Mouse (Mus musculus) megakaryocyte progenitor cell, adult 5-6 weeks (primary cell): ENCODE data around the gene Prkag2. TPM values are rescaled to one million over a fixed set of nuclear protein-coding genes. Genes with fewer than 3 reads are reported as not detected.
"Not testable (repeated sequence)": the region's sequence is repeated elsewhere in the genome, so short reads cannot be mapped to it uniquely, and the experiment has no call there.

Source experiments
- ATAC-seq: replicated peaks from 2 replicates; pipeline ENCODE4 v1.8.0; 2016; ENCODE audit warnings: mild to moderate bottlenecking, moderate TSS enrichment, inconsistent platforms; ENCODE audit not compliant: poor library complexity
- total RNA-seq, 2 experiments: library from RNA; stranded (forward) in 1 of 2; stranded (reverse) in 1 of 2; fragments of 157-497, 149-512 nt in 1 of 2; fragments of 200-1000 nt in 1 of 2; gene quantifications; 2 replicates each; pipeline versions ENCODE4 v1.2.3 to v1.2.4; 2015 to 2017

Prkag2 gene
- total RNA-seq, 2 experiments from 2014 or later = 21.2 to 25.4 TPM

DNA sequence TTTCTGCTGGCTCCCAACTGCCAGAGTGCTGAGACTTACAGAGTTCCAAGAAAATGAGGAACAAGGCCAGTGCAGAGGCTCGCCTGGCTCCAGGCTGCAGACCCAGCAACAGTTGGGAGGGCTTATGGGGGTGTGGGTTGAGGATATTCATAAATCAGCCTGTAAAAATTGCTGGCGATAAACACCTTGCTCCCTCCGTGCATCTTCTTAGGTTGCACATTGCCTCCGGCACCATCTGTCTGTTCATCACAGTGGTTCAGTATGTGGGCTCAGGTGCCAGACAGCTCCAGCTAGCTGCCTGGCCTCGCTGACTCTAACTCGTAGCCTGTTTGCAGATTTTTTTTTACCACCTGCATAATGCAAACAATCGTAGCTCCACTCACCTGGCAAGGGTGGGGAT is 13.4 kb downstream of the Prkag2 start:
- ATAC-seq = peak; percentile 45

DNA sequence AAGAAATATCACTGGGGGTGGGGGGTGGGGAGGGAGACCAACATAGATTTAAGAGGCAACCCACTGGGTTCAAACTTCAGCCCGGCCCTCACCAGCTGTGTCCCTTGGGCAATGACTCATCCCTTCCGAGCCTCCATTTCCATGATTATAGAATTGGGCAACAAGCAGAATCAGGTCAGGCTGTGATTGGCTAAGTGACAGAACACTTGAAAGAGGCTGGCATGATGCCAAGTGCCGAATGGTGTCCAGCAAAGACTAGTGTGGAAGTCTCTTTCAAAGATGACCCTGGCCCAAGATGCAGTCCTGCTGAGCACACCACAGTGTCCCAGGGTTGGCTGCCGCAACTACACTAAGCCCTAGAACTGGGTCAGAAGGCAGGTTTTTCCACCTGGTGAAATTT is 14.2 kb downstream of the Prkag2 start:
- ATAC-seq = peak; percentile 47

DNA sequence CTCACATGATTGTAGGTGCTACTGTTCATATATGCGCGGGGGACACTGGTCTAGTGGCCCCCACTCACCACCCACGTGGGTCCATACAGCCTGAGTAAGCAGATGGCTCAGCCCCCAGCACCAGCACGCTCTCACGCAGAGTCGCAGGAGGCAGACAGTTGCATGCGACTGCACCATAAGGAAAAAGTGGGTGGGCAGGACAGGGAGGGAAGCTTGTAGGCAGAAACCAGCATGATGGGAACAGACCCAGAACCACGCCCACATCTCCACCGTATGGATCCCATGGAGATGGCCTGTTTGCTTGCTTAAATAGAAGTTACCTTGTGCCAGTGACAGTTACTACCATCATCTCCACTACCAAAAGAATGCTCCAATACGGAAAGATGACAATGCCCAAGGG is 15.3 kb downstream of the Prkag2 start:
- no peak for ATAC-seq

DNA sequence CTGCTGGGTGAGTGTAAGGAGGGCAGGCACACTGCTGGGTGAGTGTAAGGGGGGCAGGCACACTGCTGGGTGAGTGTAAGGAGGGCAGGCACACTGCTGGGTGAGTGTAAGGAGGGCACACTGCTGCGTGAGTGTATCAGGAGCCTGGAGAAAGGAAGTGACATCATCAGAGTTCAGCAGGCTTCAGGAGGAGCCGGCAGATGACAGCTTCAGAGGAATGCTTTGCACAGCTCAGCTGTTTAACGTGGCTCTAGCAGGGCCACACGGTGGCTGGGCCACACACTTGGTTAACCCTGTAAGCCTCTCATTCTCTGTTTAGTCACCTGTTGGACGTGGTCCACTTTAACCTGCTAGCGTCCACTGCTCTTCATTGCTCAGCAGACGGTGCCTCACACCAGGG is 16.6 kb downstream of the Prkag2 start:
- ATAC-seq = no peak

DNA sequence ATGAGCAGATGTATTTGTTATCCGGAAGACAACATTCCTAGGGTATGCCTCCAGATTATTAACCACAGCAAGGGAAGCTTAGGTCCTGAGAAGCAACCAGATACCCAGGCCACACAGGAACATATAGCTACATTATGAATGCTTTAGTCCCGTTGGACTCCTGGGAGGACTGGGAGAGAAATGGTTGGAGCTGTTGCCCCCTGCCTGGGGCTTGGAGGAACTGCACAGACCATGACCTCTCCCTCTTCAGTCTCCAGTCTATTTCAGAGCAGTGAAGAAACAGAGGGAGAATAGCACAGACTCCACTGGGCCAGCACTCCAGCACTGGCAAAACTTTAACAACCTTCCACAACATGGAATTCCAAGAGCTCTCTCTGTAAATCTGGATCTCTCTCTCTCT is 17.9 kb downstream of the Prkag2 start:
- ATAC-seq = peak; percentile 63

DNA sequence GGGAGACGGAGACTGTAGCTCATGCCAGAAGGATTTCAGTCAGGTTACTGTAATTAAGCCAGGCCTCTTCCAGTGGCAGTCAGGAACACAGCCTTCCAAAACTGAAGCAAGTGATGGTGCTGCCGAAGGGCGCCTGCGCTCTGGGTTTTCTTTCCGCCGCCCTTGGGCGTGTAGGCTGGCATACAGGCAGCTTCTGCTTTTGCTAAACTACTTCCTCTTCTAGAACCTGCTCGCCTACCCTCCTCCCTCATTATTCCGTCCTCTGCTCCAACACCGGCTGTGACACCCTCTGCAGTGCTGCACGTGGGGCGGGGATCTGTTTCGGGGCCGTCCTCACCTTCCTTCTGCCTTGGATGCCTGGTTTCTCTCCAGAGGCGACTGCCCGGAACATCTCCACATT is 18.9 kb downstream of the Prkag2 start:
- peak; percentile 93 for ATAC-seq

DNA sequence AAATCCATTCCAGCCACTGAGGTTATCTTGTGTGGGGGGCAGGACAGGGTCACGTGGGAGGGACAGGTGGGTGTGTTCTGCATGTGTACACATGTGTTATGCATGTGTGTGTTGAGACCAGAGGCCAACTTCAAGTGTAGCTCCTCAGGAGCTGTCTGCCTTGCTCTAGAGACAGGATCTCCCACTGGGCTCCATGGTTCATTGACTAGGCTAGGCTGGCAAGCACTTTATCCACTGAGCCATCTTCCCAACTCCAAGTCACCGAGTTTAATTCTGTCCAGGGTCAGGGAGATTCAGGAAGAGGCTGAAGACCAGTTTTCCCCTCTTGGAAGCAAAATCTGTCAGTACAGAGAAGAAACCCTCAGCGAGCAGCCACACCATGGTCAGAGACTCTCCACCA is 19.4 kb downstream of the Prkag2 start:
- no peak for ATAC-seq

DNA sequence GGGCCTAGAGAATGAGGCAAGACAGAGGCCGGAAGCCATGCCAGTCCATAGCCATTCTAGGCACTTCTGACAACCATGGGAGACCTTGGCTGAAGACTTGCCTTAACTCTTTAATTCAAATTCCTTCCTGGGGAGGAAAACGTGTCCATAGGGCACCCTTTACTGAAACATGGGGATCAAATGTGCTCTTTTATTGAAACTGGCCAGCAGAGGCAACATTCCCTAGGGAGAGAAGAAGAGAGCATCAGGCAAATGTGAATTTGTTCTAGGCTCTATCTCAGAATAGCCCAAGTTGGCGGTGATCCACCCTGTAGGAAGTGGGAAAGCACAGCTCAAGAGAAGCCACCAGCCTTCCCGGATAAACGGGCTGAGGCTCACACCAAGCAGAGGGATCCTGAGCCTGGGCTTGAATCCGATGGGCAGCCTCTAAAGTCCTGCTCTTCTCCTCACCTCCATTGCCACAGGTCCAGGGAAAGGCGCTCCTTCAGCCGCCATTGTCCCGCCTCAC is 19.9 kb downstream of the Prkag2 start:
- ATAC-seq = no peak

DNA sequence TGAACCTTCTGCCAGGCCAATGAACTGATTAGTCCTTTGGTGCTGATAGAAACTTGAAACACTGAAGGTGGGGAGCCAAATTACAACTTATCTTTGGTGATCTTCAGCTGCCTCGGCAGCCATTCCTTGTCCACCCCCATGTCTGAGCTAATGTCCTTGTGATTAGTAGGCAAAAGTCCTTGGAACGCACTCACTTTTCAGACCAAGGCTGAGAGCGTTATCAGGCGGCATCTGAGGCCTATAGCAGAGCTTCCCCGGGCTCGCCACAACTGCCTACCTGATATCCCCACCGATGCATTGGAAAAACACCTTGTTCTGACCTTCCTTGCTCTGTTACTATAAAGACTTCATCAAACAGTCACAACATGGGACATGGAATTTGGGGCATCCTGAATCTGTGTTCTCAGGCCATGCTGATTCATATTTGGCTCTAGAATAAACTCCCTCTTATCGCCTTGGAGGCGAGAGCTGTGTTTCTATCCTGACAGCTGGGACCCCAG is 20.6 kb downstream of the Prkag2 start:
- no peak for ATAC-seq

DNA sequence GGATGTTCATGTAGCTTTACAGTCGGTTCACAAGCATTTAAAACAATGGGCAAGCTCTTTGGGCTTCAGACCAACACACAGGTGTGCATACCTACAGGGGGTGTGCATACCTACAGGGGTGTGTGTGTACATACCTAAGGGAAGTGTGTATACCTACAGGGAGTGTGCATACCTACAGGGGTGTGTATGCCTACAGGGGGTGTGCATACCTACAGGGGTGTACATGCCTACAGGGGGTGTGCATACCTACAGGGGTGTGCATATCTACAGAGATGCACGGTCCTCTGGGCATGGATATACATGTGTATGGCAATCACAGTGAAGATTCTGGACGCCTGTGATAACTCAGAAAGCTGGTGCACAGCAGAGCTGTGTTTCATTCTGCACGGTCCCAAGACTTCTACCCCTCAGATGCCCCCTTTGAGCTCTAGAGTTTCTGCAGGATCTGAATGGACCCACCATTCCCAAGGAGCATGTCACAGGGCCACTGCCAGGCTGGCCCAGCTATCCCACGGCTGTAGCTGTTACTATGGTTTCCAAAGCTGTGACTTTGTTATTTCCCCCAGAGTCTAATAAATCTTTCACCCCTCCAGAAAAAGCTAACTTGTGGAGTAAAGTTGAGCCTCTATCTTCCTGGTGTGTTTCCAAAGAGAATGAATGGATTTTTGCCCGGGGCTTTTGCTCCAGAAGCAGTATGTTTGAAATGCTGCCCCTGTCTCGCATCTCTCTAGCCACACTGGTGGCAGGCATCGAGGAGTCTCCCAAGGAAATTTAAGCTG is 22.4 kb downstream of the Prkag2 start:
- no peak for ATAC-seq

DNA sequence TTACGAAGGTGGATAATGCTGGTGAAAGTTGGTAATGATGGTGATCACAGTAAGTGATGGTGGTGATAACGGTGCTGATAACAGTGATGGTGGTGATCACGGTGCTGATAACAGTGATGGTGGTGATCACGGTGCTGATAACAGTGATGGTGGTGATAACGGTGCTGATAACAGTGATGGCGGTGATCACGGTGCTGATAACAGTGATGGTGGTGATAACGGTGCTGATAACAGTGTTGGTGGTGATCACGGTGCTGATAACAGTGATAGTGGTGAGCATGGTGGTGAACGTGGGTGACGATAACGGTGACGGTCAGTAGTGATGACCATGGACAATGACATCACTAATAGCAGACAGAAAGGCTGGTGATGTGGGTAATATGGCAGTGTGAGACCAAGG is 23.2 kb downstream of the Prkag2 start:
- ATAC-seq = not testable (repeated sequence)

DNA sequence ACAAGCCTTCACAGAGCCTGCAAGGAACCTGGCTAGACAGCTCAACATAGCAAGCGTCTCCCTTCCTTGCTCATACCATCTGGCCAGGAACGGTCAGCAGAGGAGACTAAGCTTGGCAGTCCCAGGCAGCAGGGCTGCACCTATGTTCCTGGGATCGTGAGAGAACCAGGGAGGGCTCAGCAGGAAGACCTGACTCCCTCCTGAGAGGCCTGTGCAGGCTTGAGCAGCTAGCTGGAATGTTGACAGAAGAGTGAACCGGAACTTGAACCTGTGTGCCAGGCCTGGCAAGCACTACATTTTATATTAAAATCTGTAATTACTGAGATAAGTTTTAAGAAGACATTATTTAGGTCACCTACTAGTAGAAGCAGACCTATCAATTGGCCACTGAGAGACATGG is 24.8 kb downstream of the Prkag2 start:
- no peak for ATAC-seq

DNA sequence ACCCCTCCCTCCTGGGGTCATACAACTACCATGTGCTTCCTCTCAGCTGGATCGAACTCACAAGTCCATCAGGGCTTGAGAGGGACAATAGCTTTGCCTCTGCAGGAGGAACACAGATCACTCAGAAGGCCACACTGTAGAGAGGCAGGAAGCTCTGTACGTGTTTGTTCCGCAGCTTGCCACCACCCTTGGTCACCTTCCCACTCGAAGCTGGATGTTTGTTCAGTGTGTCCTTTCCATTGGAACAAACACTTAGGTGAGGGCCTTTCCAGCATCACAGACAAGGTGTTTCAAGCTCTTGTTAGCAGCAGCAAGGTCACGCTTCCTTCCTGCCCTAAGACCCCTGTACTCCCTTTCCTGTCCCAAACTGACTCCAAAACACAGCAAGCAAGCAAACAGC is 30.6 kb downstream of the Prkag2 start:
- ATAC-seq = no peak

DNA sequence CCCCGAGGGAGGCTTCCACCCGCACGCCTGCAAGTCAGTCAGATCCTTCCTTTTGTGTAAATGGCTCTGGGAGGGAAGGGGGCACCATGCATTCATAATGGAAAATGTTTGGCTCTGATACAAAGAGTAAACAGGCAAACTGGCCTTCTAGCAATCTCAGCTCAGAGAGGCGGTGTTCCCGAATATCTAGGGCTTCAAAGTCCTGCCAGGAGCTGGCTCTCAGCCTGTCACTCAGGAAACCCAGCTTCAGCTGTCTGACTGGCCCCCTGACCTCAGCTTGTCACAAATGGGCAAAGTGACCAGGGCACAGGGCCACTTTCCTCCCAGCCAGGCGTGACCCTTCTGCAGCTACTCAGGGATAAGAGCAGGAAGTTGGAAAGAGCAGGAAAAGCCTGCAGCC is 33.3 kb downstream of the Prkag2 start:
- ATAC-seq = no peak

DNA sequence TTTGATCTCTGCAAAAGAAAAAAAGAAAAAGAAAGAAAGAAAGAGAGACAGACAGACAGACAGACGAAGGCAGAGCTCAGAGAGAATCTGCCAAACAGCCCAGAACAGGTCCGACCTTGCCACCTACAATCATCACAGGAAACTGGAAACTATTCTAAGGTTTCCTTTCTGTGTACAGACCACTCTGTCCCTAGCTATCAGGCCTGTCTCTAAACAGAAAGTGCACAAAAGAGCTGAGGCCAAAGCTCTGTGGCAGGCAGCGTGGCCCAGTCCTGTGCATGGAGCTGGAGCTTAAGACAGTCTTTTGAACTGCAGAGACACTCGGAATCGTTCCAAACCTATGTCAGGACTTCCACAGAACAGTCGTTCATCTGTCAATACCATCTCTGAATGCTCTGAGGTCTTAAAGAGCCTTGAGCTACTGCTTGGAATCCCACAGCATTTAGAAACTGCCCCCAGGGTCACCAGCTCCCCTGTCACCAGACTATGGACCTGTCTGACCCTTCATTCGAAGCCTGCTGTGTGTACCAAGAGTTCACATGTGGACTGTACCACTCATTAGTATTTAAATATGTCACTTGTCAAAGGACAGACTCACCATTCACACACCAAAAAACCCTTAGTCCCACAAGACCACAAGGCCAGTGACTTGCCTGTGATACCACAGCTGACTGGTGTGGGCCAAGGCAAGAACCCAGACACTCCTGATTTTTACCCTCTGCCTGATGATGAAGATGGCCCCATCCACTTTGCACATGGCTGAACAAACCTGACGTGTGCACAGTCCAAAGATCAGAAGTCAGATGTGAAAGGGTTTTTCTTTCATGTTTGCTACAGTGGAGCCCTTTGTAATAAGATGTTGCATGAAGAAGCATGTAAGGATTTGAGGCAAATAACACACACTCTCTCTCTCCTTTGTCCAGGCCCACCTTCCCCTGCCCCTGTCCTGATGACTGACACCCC is 35.9 kb downstream of the Prkag2 start:
- no peak for ATAC-seq

DNA sequence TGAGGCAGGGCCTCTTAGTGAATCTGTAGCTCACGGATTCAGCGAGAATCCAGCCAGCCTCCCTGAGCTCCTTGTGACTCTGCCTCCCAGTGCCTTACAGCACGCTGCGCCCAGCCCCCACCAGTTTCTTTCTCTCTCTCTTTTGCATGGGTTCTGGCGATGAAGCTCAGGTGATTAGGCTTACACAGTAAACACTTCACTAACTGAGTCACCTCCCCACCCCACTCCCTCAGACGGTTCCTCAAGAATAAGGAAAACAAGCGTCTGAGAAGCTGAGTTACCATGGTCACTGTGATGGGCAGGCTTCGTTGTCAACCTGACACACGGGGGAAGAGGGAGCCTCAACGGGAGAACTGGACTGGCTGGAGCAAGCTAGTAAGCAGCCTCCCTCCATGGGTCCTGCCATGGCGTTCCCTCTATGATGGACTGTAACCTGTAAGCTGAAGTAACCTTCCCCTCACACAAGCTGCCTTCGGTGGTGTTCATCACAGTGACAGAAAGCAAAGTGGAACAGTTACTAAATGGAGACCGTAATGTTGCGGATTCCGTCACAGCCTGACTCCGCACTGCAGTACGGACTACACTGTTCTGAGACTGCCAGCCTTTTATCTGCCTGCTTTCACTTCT is 37.8 kb downstream of the Prkag2 start:
- no peak for ATAC-seq

DNA sequence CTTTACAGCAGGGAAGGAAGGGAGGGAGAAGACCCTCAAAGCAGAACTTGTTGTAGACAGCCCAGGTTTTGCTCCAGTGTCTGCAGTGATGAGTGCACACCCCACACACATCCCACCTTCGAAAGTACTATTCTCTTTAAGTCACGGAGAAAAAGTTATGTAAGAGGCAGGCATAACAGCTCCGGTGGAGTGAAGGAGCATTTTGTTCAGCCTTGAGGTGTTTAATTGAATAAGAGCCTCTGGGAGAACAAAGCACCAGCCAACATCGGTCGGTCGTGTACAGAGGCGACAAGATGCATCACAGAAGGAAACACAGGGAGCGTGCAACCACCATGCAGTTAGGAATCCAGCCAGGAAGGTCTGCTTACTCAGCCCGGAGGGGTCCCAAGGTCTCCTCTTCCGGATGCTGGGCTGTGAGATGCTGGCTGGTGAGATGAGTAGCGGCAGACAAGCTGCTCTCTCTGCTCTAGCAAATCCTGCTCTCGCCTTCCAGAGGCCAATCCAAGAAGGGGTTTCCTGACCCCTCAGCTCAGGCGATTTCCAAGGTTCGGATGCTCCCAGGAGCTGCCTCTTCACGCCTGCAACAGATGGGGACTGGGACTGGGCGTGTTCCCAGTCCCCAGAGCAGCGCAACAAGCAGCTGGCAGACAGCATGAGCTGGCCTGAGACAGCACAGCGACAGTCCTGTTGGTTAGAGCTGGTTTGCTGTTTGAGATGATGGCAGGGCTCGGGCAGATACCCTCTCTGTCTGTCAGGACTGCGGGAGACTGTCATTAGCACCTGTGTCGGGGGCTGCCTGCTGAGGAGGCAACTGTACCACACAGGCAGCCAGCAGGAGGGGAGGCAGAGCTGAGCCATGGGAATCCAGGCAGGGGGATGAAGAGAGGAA is 41.3 kb downstream of the Prkag2 start:
- no peak for ATAC-seq

DNA sequence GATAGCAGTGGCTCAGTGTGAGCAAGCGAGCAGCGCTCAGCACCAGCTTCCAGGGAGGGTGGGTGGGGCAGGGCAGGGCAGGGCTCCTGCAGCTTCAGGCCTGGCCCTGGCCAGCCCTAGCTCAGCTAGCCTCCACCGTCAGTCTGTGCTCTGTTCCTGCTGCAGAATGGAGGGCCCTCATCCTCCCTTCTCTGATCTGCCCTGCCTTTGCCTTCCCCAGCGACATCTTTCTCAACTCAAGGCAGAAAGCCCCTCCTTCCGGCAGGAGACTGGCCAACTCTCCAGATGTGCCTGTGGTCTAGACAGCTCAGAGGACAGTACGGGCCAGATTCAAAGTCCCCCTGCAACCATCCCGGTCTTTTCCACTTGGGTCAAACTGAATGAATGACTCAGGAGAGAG is 42.0 kb downstream of the Prkag2 start:
- 0 out of 2 replicates have a peak, but pooled peaks have one; percentile 34 for ATAC-seq

DNA sequence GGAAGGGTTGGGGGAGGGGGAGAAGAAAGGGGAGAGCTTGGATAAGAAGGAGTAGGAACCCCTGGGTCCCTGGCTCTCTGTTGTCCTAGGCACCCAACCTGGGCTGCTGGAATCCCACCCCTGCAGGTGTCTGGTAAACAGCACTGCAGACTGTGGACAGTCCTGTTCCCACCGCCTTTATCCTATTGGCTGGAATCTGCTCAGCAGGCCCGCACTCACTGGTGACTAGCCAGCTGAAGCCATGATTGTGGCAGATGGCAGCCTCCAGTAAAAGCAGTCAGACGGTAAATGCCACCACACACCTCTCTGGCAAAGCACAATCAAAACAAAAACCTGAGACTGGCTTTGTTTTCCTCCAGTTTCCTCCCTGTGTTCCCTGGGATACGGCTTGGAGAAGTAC is 45.2 kb downstream of the Prkag2 start:
- ATAC-seq = no peak

DNA sequence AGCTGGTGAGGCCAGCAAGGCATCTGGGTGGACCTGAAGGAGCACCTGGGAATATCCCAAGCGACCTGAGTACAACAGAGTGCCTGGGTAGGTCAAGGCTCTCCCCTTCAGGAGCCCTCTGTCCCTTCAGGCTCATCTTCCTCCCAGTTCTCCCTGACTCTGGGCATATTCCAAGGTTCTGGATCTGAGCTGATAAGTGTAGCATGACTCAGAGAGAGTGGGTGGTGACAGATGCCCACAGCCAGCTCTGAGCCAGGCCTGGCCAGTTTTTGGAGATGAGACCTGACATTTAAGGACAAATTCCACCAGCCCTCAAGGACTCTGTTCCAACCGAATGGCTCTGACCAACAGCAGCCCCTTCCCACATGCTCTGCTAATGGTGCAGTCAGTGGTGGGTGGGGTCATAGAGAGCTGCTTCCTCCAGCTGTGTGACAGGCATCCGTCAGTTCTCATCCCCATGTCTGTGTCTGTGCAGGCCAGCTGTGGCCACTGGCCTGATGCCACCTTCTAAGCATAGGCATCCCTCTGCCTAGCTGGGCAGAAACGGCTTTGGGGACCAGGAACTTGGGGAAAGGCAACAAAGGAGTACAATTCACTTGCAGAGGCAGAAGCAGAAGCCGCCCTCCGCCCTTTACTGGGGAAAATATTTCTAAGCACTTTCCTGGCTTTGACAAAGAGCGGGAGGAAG is 46.3 kb downstream of the Prkag2 start:
- ATAC-seq = no peak
